Mouse (Mus musculus): Measurements from ENCODE around the gene Aprt. TPM values are rescaled to one million over a fixed set of nuclear protein-coding genes. Genes with fewer than 3 reads are reported as not detected.

Gene Aprt
- total and polyA plus RNA-seq, 3 experiments: 516 to 561 (median 524) TPM

GRCm38 (mm10) chr8:122623844-122624642 is 47.3 kb upstream of the Aprt start:
- H3K36me3 ChIP-seq (replicated peaks in 1 of 2; ENCODE audit: control insufficient read depth in 1 of 2, insufficient read depth in 1 of 2, low read length in 1 of 2): peaks cover 7 to 18% of the 10 kb centered on the region in 2 experiments
- H3K4me3 ChIP-seq (replicated peaks in 1 of 3; ENCODE audit: low read depth in 2 of 3, low read length in 2 of 3, poor library complexity in 1 of 3): no peak overlapping the region
- peak; percentile 36 for TF ChIP-seq USF1 (IDR thresholded peaks at IDR 0.05; ENCODE audit: low read depth, low read length)
- TF ChIP-seq PAX5 (IDR thresholded peaks at IDR 0.05; ENCODE audit: low read length): no peak
- TF ChIP-seq CHD1 (IDR thresholded peaks at IDR 0.05; ENCODE audit: low read depth, low read length): no peak
- no peak for TF ChIP-seq EP300 (IDR thresholded peaks at IDR 0.05; ENCODE audit: low read length)
- peak; percentile 63 for TF ChIP-seq USF2 (conservative IDR thresholded peaks at IDR 0.05; ENCODE audit: low read depth, low read length)
- no peak overlapping the region for H3K4me2 ChIP-seq (ENCODE audit: insufficient read depth, low read depth, poor library complexity, severe bottlenecking)
- no peak overlapping the region for H3K27ac ChIP-seq (ENCODE audit: insufficient read depth, low read depth)
- H3K27me3 ChIP-seq (replicated peaks): no peaks in the 10 kb centered on the region
- H3K79me2 ChIP-seq (replicated peaks; ENCODE audit: control insufficient read depth, extremely low read depth, insufficient read depth, poor library complexity, severe bottlenecking): no peaks in the 10 kb centered on the region
- peaks cover 10 to 49% of the 10 kb centered on the region in 2 experiments for H3K4me1 ChIP-seq (ENCODE audit: control insufficient read depth in 1 of 2, insufficient read depth in 2 of 2)
- DNase-seq (ENCODE audit: extremely low read depth): no peak
- dilution Hi-C loops (cut with MboI; ENCODE audit: extremely low pct_ligation_motif_present, extremely low pct_unique_long_range_greater_than_20kb, low sequenced_read_pairs) (no loop called here), in situ Hi-C loops (cut with MboI; ENCODE audit: low pct_ligation_motif_present, low pct_unique_long_range_greater_than_20kb, low sequenced_read_pairs) (loop anchor here (5.0 kb wide), 1 partner anchor 203 kb away; no protein-coding TSS in a partner anchor)
- no peaks in the 10 kb centered on the region for H3K9me3 ChIP-seq (replicated peaks; ENCODE audit: low read length)
- no peak overlapping the region for H3K9ac ChIP-seq (ENCODE audit: insufficient read depth, low read depth)

DNA sequence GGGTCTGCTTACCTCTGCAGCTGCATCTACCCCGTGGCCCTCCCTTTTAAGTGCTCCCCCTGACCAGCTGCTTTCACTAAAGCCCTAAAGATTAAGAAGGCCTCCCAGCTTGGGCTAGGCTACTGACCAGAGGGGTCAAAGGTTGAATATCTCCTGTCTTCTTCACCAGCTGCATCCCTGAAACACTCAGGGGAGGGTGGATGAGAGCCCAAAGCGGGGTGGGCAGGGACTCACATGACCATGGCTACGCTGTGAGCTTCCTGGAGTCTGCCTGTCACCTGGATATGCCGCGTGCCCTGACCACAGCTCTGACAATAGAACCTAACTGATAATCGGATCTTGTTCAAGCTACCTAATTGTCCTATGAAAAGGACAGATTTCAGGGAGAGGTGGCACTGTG is 46.0 kb upstream of the Aprt start, which contains the start of gene Pabpn1l:
Gene Pabpn1l (minus strand): TSS at position 13 of the 400 bp plus-strand sequence.
- Histone ChIP-seq H3K4me1 (ENCODE audit: control insufficient read depth in 1 of 2, insufficient read depth in 2 of 2) (peaks cover 10 to 54% of the 10 kb centered on the region in 2 experiments), H3K27ac (ENCODE audit: insufficient read depth, low read depth) (no peak within 1 kb of the TSS), H3K4me3 (replicated peaks in 1 of 3; ENCODE audit: low read depth in 2 of 3, low read length in 2 of 3, poor library complexity in 1 of 3) (no peak within 1 kb of the TSS), H3K79me2 (replicated peaks; ENCODE audit: control insufficient read depth, extremely low read depth, insufficient read depth, poor library complexity, severe bottlenecking) (no peaks in the 10 kb centered on the region), H3K4me2 (ENCODE audit: insufficient read depth, low read depth, poor library complexity, severe bottlenecking) (no peak within 1 kb of the TSS), H3K9me3 (replicated peaks; ENCODE audit: low read length) (no peaks in the 10 kb centered on the region), H3K9ac (ENCODE audit: insufficient read depth, low read depth) (no peak within 1 kb of the TSS), H3K27me3 (replicated peaks) (no peaks in the 10 kb centered on the region), H3K36me3 (replicated peaks in 1 of 2; ENCODE audit: control insufficient read depth in 1 of 2, insufficient read depth in 1 of 2, low read length in 1 of 2) (peaks cover 0 to 5% of the 10 kb centered on the region in 2 experiments)
- in situ Hi-C loops (cut with MboI; ENCODE audit: low pct_ligation_motif_present, low pct_unique_long_range_greater_than_20kb, low sequenced_read_pairs) (loop anchor here (5.0 kb wide), 1 partner anchor 205 kb away; no protein-coding TSS in a partner anchor), dilution Hi-C loops (cut with MboI; ENCODE audit: extremely low pct_ligation_motif_present, extremely low pct_unique_long_range_greater_than_20kb, low sequenced_read_pairs) (no loop called here)
- DNase-seq (ENCODE audit: extremely low read depth): no peak
- no peak for TF ChIP-seq NELFE (IDR thresholded peaks at IDR 0.05; ENCODE audit: low read depth, low read length)
- no peak for TF ChIP-seq GABPA (IDR thresholded peaks at IDR 0.05; ENCODE audit: insufficient replicate concordance, low read depth, low read length)
- no peak for TF ChIP-seq UBTF (IDR thresholded peaks at IDR 0.05; ENCODE audit: low read depth, low read length)
- TF ChIP-seq TCF12 (IDR thresholded peaks at IDR 0.05; ENCODE audit: low read depth, low read length): no peak
- no peak for TF ChIP-seq POLR2AphosphoS2 (IDR thresholded peaks at IDR 0.05; ENCODE audit: low read depth, low read length)
- TF ChIP-seq MYC (IDR thresholded peaks at IDR 0.05; ENCODE audit: low read depth, low read length): no peak
- no peak for TF ChIP-seq USF1 (IDR thresholded peaks at IDR 0.05; ENCODE audit: low read depth, low read length)
- no peak for TF ChIP-seq SIN3A (IDR thresholded peaks at IDR 0.05; ENCODE audit: low read length)

Data from CH12.LX (cell line).